Mouse (Mus musculus) naive thymus-derived CD4-positive, alpha-beta T cell, adult 2 months (primary cell): ENCODE measurements around the gene Pcif1.
A peak's percentile ranks its signal among the peaks of the same experiment; 100 is the strongest.
"Not testable (repeated sequence)": the region's sequence is repeated elsewhere in the genome, so short reads cannot be mapped to it uniquely, and the experiment has no call there.

Experiments used
- DNase-seq: peaks from one replicate; pipeline ENCODE4 v3.0.0-alpha.2; 2011; ENCODE audit warnings: low read depth

Pcif1 gene

GRCm38 (mm10) chr2:164879228-164879567, at the start of gene Pcif1:
Gene Pcif1, plus strand, starts transcription at chr2:164879304.
- DNase-seq: peak; percentile 98

- no peak for DNase-seq
Measured at GRCm38 (mm10) chr2:164831029-164831428, 48.1 kb upstream of the Pcif1 start.

GRCm38 (mm10) chr2:164832032-164832747, 46.9 kb upstream of the Pcif1 start:
- DNase-seq: no peak

- DNase-seq: peak; percentile 86
Measured at GRCm38 (mm10) chr2:164832748-164833301, 46.3 kb upstream of the Pcif1 start, which contains the start of gene Ctsa. Gene Ctsa, plus strand, starts transcription at chr2:164832873.

GRCm38 (mm10) chr2:164833314-164833959, 45.7 kb upstream of the Pcif1 start, which contains the start of gene Neurl2:
Gene Neurl2, minus strand, starts transcription at chr2:164833456.
- peak; percentile 95 for DNase-seq

GRCm38 (mm10) chr2:164834531-164834930, 44.6 kb upstream of the Pcif1 start:
- DNase-seq: peak; percentile 45

GRCm38 (mm10) chr2:164835164-164835563, 43.9 kb upstream of the Pcif1 start:
- DNase-seq: no peak

GRCm38 (mm10) chr2:164845782-164846181, 33.3 kb upstream of the Pcif1 start:
- peak; percentile 59 for DNase-seq

- DNase-seq: peak; percentile 72
Measured at GRCm38 (mm10) chr2:164850061-164850460, 29.0 kb upstream of the Pcif1 start.

GRCm38 (mm10) chr2:164855572-164855971, 23.5 kb upstream of the Pcif1 start:
- not testable (repeated sequence) for DNase-seq

GRCm38 (mm10) chr2:164856309-164857100, 22.6 kb upstream of the Pcif1 start:
- DNase-seq: peak; percentile 37

GRCm38 (mm10) chr2:164857101-164857821, 21.8 kb upstream of the Pcif1 start, which contains the start of gene Pltp:
Gene Pltp, minus strand, starts transcription at chr2:164857711.
- peak; percentile 66 for DNase-seq

GRCm38 (mm10) chr2:164857842-164858553, 21.1 kb upstream of the Pcif1 start:
- peak; percentile 39 for DNase-seq

GRCm38 (mm10) chr2:164859155-164859554, 19.9 kb upstream of the Pcif1 start:
- no peak for DNase-seq

GRCm38 (mm10) chr2:164859640-164860432, 19.3 kb upstream of the Pcif1 start:
- no peak for DNase-seq

GRCm38 (mm10) chr2:164861094-164861493, 18.0 kb upstream of the Pcif1 start:
- no peak for DNase-seq

- no peak for DNase-seq
Measured at GRCm38 (mm10) chr2:164862179-164862861, 16.8 kb upstream of the Pcif1 start.

GRCm38 (mm10) chr2:164863411-164863810, 15.7 kb upstream of the Pcif1 start:
- DNase-seq: not testable (repeated sequence)

GRCm38 (mm10) chr2:164864593-164864992, 14.5 kb upstream of the Pcif1 start:
- DNase-seq: no peak
